Mouse (Mus musculus): Measurements from ENCODE around the gene Tmem159. TPM values are rescaled to one million over a fixed set of nuclear protein-coding genes. Genes with fewer than 3 reads are reported as not detected.

Tmem159 gene
- polyA plus RNA-seq, 1 experiment from 2014 or later = 45.4 TPM

GRCm38 (mm10) chr7:120103019-120103567, 940 bp downstream of the Tmem159 start:
- H3K27ac ChIP-seq = peak overlapping the region; percentile 72; the same call in 1 of the 2 replicates

GRCm38 (mm10) chr7:120104975-120105374, 2.8 kb downstream of the Tmem159 start:
- no peak for ATAC-seq (ENCODE audit: insufficient read depth, low FRiP score, low read depth)
- Histone ChIP-seq H3K27me3 (replicated peaks) (no peaks in the 10 kb centered on the region), H3K36me3 (no peaks in the 10 kb centered on the region), H3K9me3 (no peaks in the 10 kb centered on the region), H3K4me3 (replicated peaks) (no peak overlapping the region), H3K27ac (no peak overlapping the region), H3K4me2 (no peak overlapping the region), H3K4me1 (peaks cover 8% of the 10 kb centered on the region), H3K9ac (no peak overlapping the region)
- 70% methylated on average over 3 of the region's 3 CpGs for whole genome bisulfite sequencing

More at GRCm38 (mm10) chr7:120103019-120103567, 940 bp downstream of the Tmem159 start:
- 4% methylated on average over 25 of the region's 25 CpGs for WGBS
- Histone ChIP-seq H3K9me3 (no peaks in the 10 kb centered on the region), H3K4me2 (peak overlapping the region; percentile 91), H3K9ac (peak overlapping the region; percentile 57), H3K27me3 (replicated peaks) (no peaks in the 10 kb centered on the region), H3K36me3 (no peaks in the 10 kb centered on the region), H3K4me1 (peaks cover 8% of the 10 kb centered on the region), H3K4me3 (replicated peaks) (peak overlapping the region; percentile 80)
- ATAC-seq (ENCODE audit: insufficient read depth, low FRiP score, low read depth) = peak; percentile 23; the same call in 1 of the 2 replicates

- 40% methylated on average over 2 of the region's 2 CpGs for WGBS
- Histone ChIP-seq H3K4me3 (replicated peaks) (no peak overlapping the region), H3K36me3 (no peaks in the 10 kb centered on the region), H3K27me3 (replicated peaks) (no peaks in the 10 kb centered on the region), H3K9ac (no peak overlapping the region), H3K4me2 (no peak overlapping the region), H3K4me1 (peaks cover 8% of the 10 kb centered on the region), H3K9me3 (no peaks in the 10 kb centered on the region), H3K27ac (no peak overlapping the region)
- ATAC-seq (ENCODE audit: insufficient read depth, low FRiP score, low read depth) = no peak
Observed at GRCm38 (mm10) chr7:120106356-120106755, 4.2 kb downstream of the Tmem159 start.

GRCm38 (mm10) chr7:120109676-120110075, 7.5 kb downstream of the Tmem159 start:
- ATAC-seq (ENCODE audit: insufficient read depth, low FRiP score, low read depth) = no peak
- Histone ChIP-seq H3K4me1 (no peaks in the 10 kb centered on the region), H3K4me3 (replicated peaks) (no peak overlapping the region), H3K4me2 (no peak overlapping the region), H3K27ac (no peak overlapping the region), H3K36me3 (no peaks in the 10 kb centered on the region), H3K27me3 (replicated peaks) (no peaks in the 10 kb centered on the region), H3K9me3 (no peaks in the 10 kb centered on the region), H3K9ac (no peak overlapping the region)
- WGBS = 78% methylated on average over 5 of the region's 5 CpGs

- Histone ChIP-seq H3K27ac (no peak overlapping the region), H3K9ac (no peak overlapping the region), H3K4me2 (no peak overlapping the region), H3K4me1 (no peaks in the 10 kb centered on the region), H3K9me3 (no peaks in the 10 kb centered on the region), H3K27me3 (replicated peaks) (no peaks in the 10 kb centered on the region), H3K36me3 (peaks cover 11% of the 10 kb centered on the region), H3K4me3 (replicated peaks) (no peak overlapping the region)
- ATAC-seq (ENCODE audit: insufficient read depth, low FRiP score, low read depth) = no peak
- WGBS = 81% methylated on average over 5 of the region's 5 CpGs
Observed at GRCm38 (mm10) chr7:120116976-120117375, 14.8 kb downstream of the Tmem159 start.

- Histone ChIP-seq H3K36me3 (peaks cover 11% of the 10 kb centered on the region), H3K4me3 (replicated peaks) (no peak overlapping the region), H3K9me3 (no peaks in the 10 kb centered on the region), H3K9ac (no peak overlapping the region), H3K4me2 (no peak overlapping the region), H3K27me3 (replicated peaks) (no peaks in the 10 kb centered on the region), H3K4me1 (no peaks in the 10 kb centered on the region), H3K27ac (no peak overlapping the region)
- no peak for ATAC-seq (ENCODE audit: insufficient read depth, low FRiP score, low read depth)
- WGBS = 52% methylated on average over 6 of the region's 6 CpGs
Observed at GRCm38 (mm10) chr7:120117529-120117928, 15.4 kb downstream of the Tmem159 start.

- Histone ChIP-seq H3K4me3 (replicated peaks) (no peak overlapping the region), H3K27ac (no peak overlapping the region), H3K9ac (no peak overlapping the region), H3K36me3 (peaks cover 6% of the 10 kb centered on the region; the same call in 1 of the 2 replicates), H3K27me3 (replicated peaks) (no peaks in the 10 kb centered on the region), H3K4me1 (peaks cover 5% of the 10 kb centered on the region; the same call in 1 of the 2 replicates), H3K9me3 (no peaks in the 10 kb centered on the region), H3K4me2 (no peak overlapping the region)
- ATAC-seq (ENCODE audit: insufficient read depth, low FRiP score, low read depth) = no peak
- WGBS = 67% methylated on average over 4 of the region's 4 CpGs
Observed at GRCm38 (mm10) chr7:120123776-120124175, 21.6 kb downstream of the Tmem159 start.

GRCm38 (mm10) chr7:120124844-120125243, 22.7 kb downstream of the Tmem159 start:
- Histone ChIP-seq H3K27me3 (replicated peaks) (no peaks in the 10 kb centered on the region), H3K4me3 (replicated peaks) (no peak overlapping the region), H3K4me2 (no peak overlapping the region), H3K36me3 (peaks cover 6% of the 10 kb centered on the region; the same call in 1 of the 2 replicates), H3K9ac (no peak overlapping the region), H3K9me3 (no peaks in the 10 kb centered on the region), H3K27ac (no peak overlapping the region), H3K4me1 (peaks cover 5% of the 10 kb centered on the region; the same call in 1 of the 2 replicates)
- peak; percentile 81 for ATAC-seq (ENCODE audit: insufficient read depth, low FRiP score, low read depth)
- 2% methylated on average over 3 of the region's 3 CpGs for WGBS

- Histone ChIP-seq H3K27me3 (replicated peaks) (no peaks in the 10 kb centered on the region), H3K9me3 (no peaks in the 10 kb centered on the region), H3K36me3 (no peaks in the 10 kb centered on the region), H3K4me2 (no peak overlapping the region), H3K27ac (no peak overlapping the region), H3K9ac (no peak overlapping the region), H3K4me3 (replicated peaks) (no peak overlapping the region), H3K4me1 (peaks cover 5% of the 10 kb centered on the region; the same call in 1 of the 2 replicates)
- ATAC-seq (ENCODE audit: insufficient read depth, low FRiP score, low read depth) = no peak
- WGBS = 43% methylated on average over 5 of the region's 5 CpGs
Observed at GRCm38 (mm10) chr7:120126976-120127685, 25.0 kb downstream of the Tmem159 start.

- no peaks in the 10 kb centered on the region for H3K9me3 ChIP-seq
- no peak overlapping the region for H3K4me3 ChIP-seq (replicated peaks)
- H3K27ac ChIP-seq = no peak overlapping the region
- no peak for ATAC-seq (ENCODE audit: insufficient read depth, low FRiP score, low read depth)
- no peak overlapping the region for H3K9ac ChIP-seq
- no peaks in the 10 kb centered on the region for H3K36me3 ChIP-seq
- H3K4me1 ChIP-seq = peaks cover 5% of the 10 kb centered on the region; the same call in 1 of the 2 replicates
- no peak overlapping the region for H3K4me2 ChIP-seq
- 34% methylated on average over 4 of the region's 4 CpGs for WGBS
- H3K27me3 ChIP-seq (replicated peaks) = no peaks in the 10 kb centered on the region
Observed at GRCm38 (mm10) chr7:120127686-120128059, 25.5 kb downstream of the Tmem159 start.

- Histone ChIP-seq H3K4me2 (no peak overlapping the region), H3K27me3 (replicated peaks) (no peaks in the 10 kb centered on the region), H3K9me3 (no peaks in the 10 kb centered on the region), H3K9ac (no peak overlapping the region), H3K4me3 (replicated peaks) (no peak overlapping the region), H3K27ac (no peak overlapping the region), H3K36me3 (no peaks in the 10 kb centered on the region), H3K4me1 (peaks cover 5% of the 10 kb centered on the region; the same call in 1 of the 2 replicates)
- ATAC-seq (ENCODE audit: insufficient read depth, low FRiP score, low read depth) = no peak
- 57% methylated on average over 4 of the region's 4 CpGs for WGBS
Observed at GRCm38 (mm10) chr7:120128951-120129350, 26.8 kb downstream of the Tmem159 start.

- Histone ChIP-seq H3K27me3 (replicated peaks) (0 out of 2 replicates have a peak, but pooled peaks cover 4% of the 10 kb centered on the region), H3K27ac (no peak overlapping the region), H3K4me2 (no peak overlapping the region), H3K9ac (no peak overlapping the region), H3K36me3 (no peaks in the 10 kb centered on the region), H3K9me3 (no peaks in the 10 kb centered on the region), H3K4me1 (no peaks in the 10 kb centered on the region), H3K4me3 (replicated peaks) (no peak overlapping the region)
- 83% methylated on average over 1 of the region's 1 CpGs for WGBS
- ATAC-seq (ENCODE audit: insufficient read depth, low FRiP score, low read depth) = no peak
Observed at GRCm38 (mm10) chr7:120142743-120143142, 40.6 kb downstream of the Tmem159 start.
